Mouse (Mus musculus): ENCODE results near the gene Ppme1. TPM values are rescaled to one million over a fixed set of nuclear protein-coding genes. Genes with fewer than 3 reads are reported as not detected.

The Ppme1 gene
- polyA plus RNA-seq, 1 experiment from 2014 or later: 56.4 TPM

DNA sequence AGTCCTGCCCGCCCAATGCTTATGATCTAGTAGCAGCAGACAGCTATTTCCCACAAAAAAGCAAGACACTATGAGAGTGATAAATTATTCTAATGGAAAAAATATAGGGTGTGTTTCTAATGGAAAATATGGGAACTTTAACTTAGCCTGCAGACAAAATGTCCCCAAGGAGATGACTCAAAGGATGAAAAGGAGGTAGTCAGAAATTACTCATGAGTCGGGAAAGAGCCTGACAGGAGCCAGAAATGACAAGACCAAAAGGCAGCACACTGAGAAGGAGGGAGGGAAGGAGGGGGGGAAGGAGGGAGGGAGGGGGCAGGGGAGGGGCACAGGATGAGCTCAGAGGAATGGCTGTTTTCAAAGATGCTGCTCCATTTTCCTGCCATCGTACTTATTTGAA is 90.5 kb downstream of the Ppme1 start:
- WGBS: 58% methylated on average over 3 of the region's 3 CpGs
- Histone ChIP-seq H3K36me3 (ENCODE audit: control insufficient read depth, insufficient read depth, low read length) (no peaks in the 10 kb centered on the region), H3K4me3 (ENCODE audit: low read depth, low read length) (no peak overlapping the region), H3K27ac (ENCODE audit: low read depth, low read length) (no peak overlapping the region), H3K9ac (ENCODE audit: low read depth, low read length) (no peak overlapping the region), H3K4me1 (replicated peaks; ENCODE audit: control insufficient read depth, insufficient read depth, low read length) (peaks cover 5% of the 10 kb centered on the region; the same call in 1 of the 2 replicates), H3K9me3 (ENCODE audit: control insufficient read depth, low read length) (no peaks in the 10 kb centered on the region), H3K4me2 (no peak overlapping the region), H3K27me3 (replicated peaks; ENCODE audit: control insufficient read depth, insufficient read depth, low read length) (peaks cover 39% of the 10 kb centered on the region)
- no peak for DNase-seq (ENCODE audit: low spot score)
- no peak for ATAC-seq (replicated peaks; ENCODE audit: low FRiP score)

DNA sequence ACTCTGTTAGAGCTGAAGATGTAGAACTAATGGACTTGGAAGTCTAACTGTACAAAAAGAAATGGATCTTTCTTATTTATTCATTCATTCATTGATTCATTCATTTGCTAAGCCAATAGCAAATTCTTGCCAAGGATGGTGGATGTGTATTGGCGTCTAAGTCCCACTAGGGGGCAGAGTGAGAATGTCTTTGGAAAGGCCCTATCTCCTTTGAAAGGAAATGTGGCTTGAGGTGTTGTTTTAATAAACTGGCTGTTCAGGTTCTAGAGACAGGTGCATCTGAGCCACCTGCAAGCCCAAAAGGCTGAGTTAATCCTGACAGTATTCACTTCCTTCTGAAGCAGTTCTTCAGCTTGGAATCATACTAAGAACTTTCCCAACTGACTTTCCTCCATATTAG is 92.3 kb downstream of the Ppme1 start:
- Histone ChIP-seq H3K4me1 (replicated peaks; ENCODE audit: control insufficient read depth, insufficient read depth, low read length) (no peaks in the 10 kb centered on the region), H3K27ac (ENCODE audit: low read depth, low read length) (no peak overlapping the region), H3K27me3 (replicated peaks; ENCODE audit: control insufficient read depth, insufficient read depth, low read length) (peaks cover 21% of the 10 kb centered on the region), H3K4me3 (ENCODE audit: low read depth, low read length) (no peak overlapping the region), H3K9me3 (ENCODE audit: control insufficient read depth, low read length) (no peaks in the 10 kb centered on the region), H3K36me3 (ENCODE audit: control insufficient read depth, insufficient read depth, low read length) (no peaks in the 10 kb centered on the region), H3K9ac (ENCODE audit: low read depth, low read length) (no peak overlapping the region), H3K4me2 (no peak overlapping the region)
- WGBS: 0% methylated on average over 1 of the region's 1 CpGs
- ATAC-seq (replicated peaks; ENCODE audit: low FRiP score) (no peak), DNase-seq (ENCODE audit: low spot score) (no peak)

Other genes with a start within 250 kb of the Ppme1 start
- 18.1 and 19.0 TPM in 2 replicates for gene Lipt2, start 213.0 kb downstream of the Ppme1 start, polyA plus RNA-seq (2014; fragmentation: Nextera tagmentation; extraction: Ambion mirVana)
- gene Kcne3, start 195.8 kb downstream of the Ppme1 start, polyA plus RNA-seq (2014; fragmentation: Nextera tagmentation; extraction: Ambion mirVana): 10.9 and 11.4 TPM in 2 replicates
- gene Pgm2l1, start 144.9 kb downstream of the Ppme1 start, polyA plus RNA-seq (2014; fragmentation: Nextera tagmentation; extraction: Ambion mirVana): 2.6 and 3.0 TPM in 2 replicates
- gene P4ha3, start 86.8 kb downstream of the Ppme1 start, polyA plus RNA-seq (2014; fragmentation: Nextera tagmentation; extraction: Ambion mirVana): 5.9 and 7.1 TPM in 2 replicates
- gene C2cd3, start 74 bp downstream of the Ppme1 start, polyA plus RNA-seq (2014; fragmentation: Nextera tagmentation; extraction: Ambion mirVana): 25.3 and 28.2 TPM in 2 replicates
- not detected in 2 replicates for gene Ucp3, start 100.7 kb upstream of the Ppme1 start, polyA plus RNA-seq (2014; fragmentation: Nextera tagmentation; extraction: Ambion mirVana)
- gene Ucp2, start 121.0 kb upstream of the Ppme1 start, polyA plus RNA-seq (2014; fragmentation: Nextera tagmentation; extraction: Ambion mirVana): 487 and 491 TPM in 2 replicates
- 1.2 and 1.6 TPM in 2 replicates for gene Dnajb13, start 142.7 kb upstream of the Ppme1 start, polyA plus RNA-seq (2014; fragmentation: Nextera tagmentation; extraction: Ambion mirVana)
- 26.3 and 27.5 TPM in 2 replicates for gene Coa4, start 164.8 kb upstream of the Ppme1 start, polyA plus RNA-seq (2014; fragmentation: Nextera tagmentation; extraction: Ambion mirVana)
- 81.6 and 85.7 TPM in 2 replicates for gene Rab6a, start 235.1 kb upstream of the Ppme1 start, polyA plus RNA-seq (2014; fragmentation: Nextera tagmentation; extraction: Ambion mirVana)
- 78.9 and 81.2 TPM in 2 replicates for gene Mrpl48, start 236.0 kb upstream of the Ppme1 start, polyA plus RNA-seq (2014; fragmentation: Nextera tagmentation; extraction: Ambion mirVana)

All from liver, embryonic 11.5 days (tissue).